Mouse (Mus musculus) hindbrain, embryonic 16.5 days (tissue): Measurements from ENCODE around the gene Gon4l. TPM values are rescaled to one million over a fixed set of nuclear protein-coding genes. Genes with fewer than 3 reads are reported as not detected.

Experiments used
- ATAC-seq: fragments of 200-750 bp; cut with Nextera tagmentation; 2 replicates; pipeline ENCODE4 v1.8.0; 2017; ENCODE audit warnings: moderate TSS enrichment, moderate library complexity
- H3K27ac ChIP-seq: fragments of 300-500 bp; sonication (generic); 2 replicates; pipeline ENCODE4 v1.5.1; 2014; ENCODE audit warnings: low read depth, mild to moderate bottlenecking, control low read depth, low read length, moderate library complexity
- H3K27me3 ChIP-seq: fragments of 300-500 bp; sonication (generic); replicated peaks from 2 replicates; pipeline ENCODE4 v1.6.1; 2014; ENCODE audit warnings: low read length; ENCODE audit not compliant: control insufficient read depth, insufficient read depth
- H3K36me3 ChIP-seq: fragments of 300-500 bp; sonication (generic); 2 replicates; pipeline ENCODE4 v1.6.1; 2014; ENCODE audit warnings: mild to moderate bottlenecking, low read length, moderate library complexity, mixed read lengths; ENCODE audit not compliant: control insufficient read depth, insufficient read depth
- H3K4me1 ChIP-seq: fragments of 300-500 bp; sonication (generic); 2 replicates; pipeline ENCODE4 v1.6.1; 2014; ENCODE audit warnings: low read depth, low read length; ENCODE audit not compliant: control insufficient read depth, insufficient read depth
- H3K4me2 ChIP-seq: fragments of 300-500 bp; sonication (generic); 2 replicates; pipeline ENCODE4 v1.6.1; 2014; ENCODE audit warnings: mild to moderate bottlenecking, low read length, control low read depth, moderate library complexity
- H3K4me3 ChIP-seq: fragments of 300-500 bp; sonication (generic); 2 replicates; pipeline ENCODE4 v1.5.1; 2014; ENCODE audit warnings: mild to moderate bottlenecking, low read length, control low read depth, moderate library complexity
- H3K9ac ChIP-seq: fragments of 300-500 bp; sonication (generic); 2 replicates; pipeline ENCODE4 v1.6.1; 2014; ENCODE audit warnings: low read depth, mild to moderate bottlenecking, control low read depth, low read length, moderate library complexity
- H3K9me3 ChIP-seq: fragments of 300-500 bp; sonication (generic); 2 replicates; pipeline ENCODE4 v1.6.1; 2014; ENCODE audit warnings: mild to moderate bottlenecking, low read length, moderate library complexity; ENCODE audit not compliant: control insufficient read depth
- WGBS: fragments of 180-500 bp; shearing (Covaris S2); extraction: QIAGEN DNeasy Blood & Tissue Kit; methylation state at CpG from one replicate; pipeline ENCODE4 v1.1.7; 2014; 5-methylcytosine and 5-hydroxymethylcytosine counted together
- polyA plus RNA-seq: library from polyadenylated mRNA; unstranded; fragments of >200 nt; fragmentation: Nextera tagmentation; extraction: Ambion mirVana; gene quantifications from 2 replicates; pipeline ENCODE4 v1.2.1, GENCODE M21; 2015

The Gon4l gene
- polyA plus RNA-seq, 1 experiment from 2014 or later = 11.2 TPM

GRCm38 (mm10) chr3:88905209-88905608, 70.2 kb downstream of the Gon4l start:
- WGBS = 91% methylated on average over 6 of the region's 6 CpGs
- H3K27ac ChIP-seq = no peak overlapping the region
- no peaks in the 10 kb centered on the region for H3K4me1 ChIP-seq
- no peak overlapping the region for H3K9ac ChIP-seq
- no peak overlapping the region for H3K4me2 ChIP-seq
- peaks cover 42% of the 10 kb centered on the region for H3K36me3 ChIP-seq
- no peak for ATAC-seq
- no peak overlapping the region for H3K4me3 ChIP-seq
- H3K9me3 ChIP-seq = no peaks in the 10 kb centered on the region
- H3K27me3 ChIP-seq = no peaks in the 10 kb centered on the region

DNA sequence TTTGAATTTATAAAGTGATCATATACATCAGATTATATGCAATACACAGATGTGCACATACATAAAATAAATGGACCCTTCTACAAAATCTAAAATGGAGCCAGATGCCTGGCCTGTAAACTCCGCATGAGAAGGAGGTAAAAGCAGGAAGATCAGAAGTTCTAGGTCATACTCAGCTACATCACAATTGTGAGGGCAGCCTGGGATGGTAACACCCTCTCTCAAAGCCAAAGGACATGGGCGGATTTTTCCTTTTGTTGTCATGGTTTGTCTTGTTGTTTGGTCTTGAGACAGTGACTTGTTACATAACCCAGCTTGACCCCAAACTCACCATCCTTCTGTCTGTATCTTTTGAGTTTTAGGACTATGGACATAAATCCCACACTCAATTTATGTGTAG, 70.7 kb downstream of the Gon4l start:
- Histone ChIP-seq H3K4me3 (no peak overlapping the region), H3K36me3 (peaks cover 47% of the 10 kb centered on the region), H3K27ac (no peak overlapping the region), H3K9ac (no peak overlapping the region), H3K4me1 (no peaks in the 10 kb centered on the region), H3K9me3 (no peaks in the 10 kb centered on the region), H3K27me3 (no peaks in the 10 kb centered on the region), H3K4me2 (no peak overlapping the region)
- 88% methylated on average over 2 of the region's 2 CpGs for WGBS
- no peak for ATAC-seq

GRCm38 (mm10) chr3:88906393-88907159, 71.5 kb downstream of the Gon4l start:
- Histone ChIP-seq H3K36me3 (peaks cover 52% of the 10 kb centered on the region), H3K4me3 (no peak overlapping the region), H3K27me3 (no peaks in the 10 kb centered on the region), H3K9me3 (no peaks in the 10 kb centered on the region), H3K9ac (no peak overlapping the region), H3K27ac (no peak overlapping the region), H3K4me1 (no peaks in the 10 kb centered on the region), H3K4me2 (no peak overlapping the region)
- ATAC-seq = no peak
- WGBS = 92% methylated on average over 6 of the region's 6 CpGs

DNA sequence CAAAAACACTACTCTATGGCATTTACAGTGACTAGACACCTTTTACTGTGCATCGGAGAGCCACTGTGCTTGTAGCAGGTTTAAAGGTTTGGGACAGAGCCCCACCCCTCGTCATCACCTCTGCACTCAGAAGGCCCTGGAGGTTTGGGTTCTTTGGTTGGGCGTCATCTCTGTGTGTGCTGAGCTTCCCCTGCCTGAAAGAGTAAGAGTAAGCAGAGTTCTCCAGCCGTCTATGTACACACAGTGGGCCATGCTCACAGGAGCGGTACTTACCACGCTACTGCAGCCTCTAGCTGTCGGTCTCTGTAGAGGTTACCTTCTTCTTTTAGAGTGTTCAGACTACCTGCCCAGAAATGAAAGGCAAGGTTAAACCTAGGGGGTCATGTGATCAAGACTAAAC, 77.6 kb downstream of the Gon4l start:
- H3K4me3 ChIP-seq = no peak overlapping the region
- no peaks in the 10 kb centered on the region for H3K9me3 ChIP-seq
- peaks cover 36% of the 10 kb centered on the region for H3K36me3 ChIP-seq
- no peak for ATAC-seq
- 89% methylated on average over 7 of the region's 7 CpGs for WGBS
- no peak overlapping the region for H3K27ac ChIP-seq
- peak overlapping the region; percentile 59 for H3K4me2 ChIP-seq
- no peaks in the 10 kb centered on the region for H3K27me3 ChIP-seq
- peaks cover 14% of the 10 kb centered on the region for H3K4me1 ChIP-seq
- no peak overlapping the region for H3K9ac ChIP-seq

- H3K27ac ChIP-seq = peak within 1 kb of the TSS; percentile 86
- under 1% methylated on average over 61 of the region's 62 CpGs for WGBS
These were observed 78.7 kb downstream of the Gon4l start, which contains the start of gene Msto1 for GRCm38 (mm10) chr3:88913511-88914383. Gene Msto1 (minus strand): TSS chr3:88913999.

GRCm38 (mm10) chr3:88914384-88914810, 79.4 kb downstream of the Gon4l start:
- Histone ChIP-seq H3K9me3 (no peaks in the 10 kb centered on the region), H3K4me1 (peaks cover 14% of the 10 kb centered on the region), H3K9ac (peak overlapping the region; percentile 78), H3K36me3 (peaks cover 23% of the 10 kb centered on the region), H3K4me3 (peak overlapping the region; percentile 71), H3K27ac (peak overlapping the region; percentile 86), H3K4me2 (peak overlapping the region; percentile 70), H3K27me3 (no peaks in the 10 kb centered on the region)
- ATAC-seq = no peak
- WGBS = 32% methylated on average over 8 of the region's 8 CpGs

More at GRCm38 (mm10) chr3:88913511-88914383, 78.7 kb downstream of the Gon4l start, which contains the start of gene Msto1:
- Histone ChIP-seq H3K4me2 (peak within 1 kb of the TSS; percentile 70), H3K9ac (peak within 1 kb of the TSS; percentile 78), H3K36me3 (peaks cover 26% of the 10 kb centered on the region), H3K9me3 (no peaks in the 10 kb centered on the region), H3K4me1 (peaks cover 14% of the 10 kb centered on the region), H3K4me3 (peak within 1 kb of the TSS; percentile 71), H3K27me3 (no peaks in the 10 kb centered on the region)
- ATAC-seq = peak; percentile 98

- WGBS = 82% methylated on average over 13 of the region's 13 CpGs
- no peak for ATAC-seq
These were observed 84.0 kb downstream of the Gon4l start for GRCm38 (mm10) chr3:88918981-88919380.

DNA sequence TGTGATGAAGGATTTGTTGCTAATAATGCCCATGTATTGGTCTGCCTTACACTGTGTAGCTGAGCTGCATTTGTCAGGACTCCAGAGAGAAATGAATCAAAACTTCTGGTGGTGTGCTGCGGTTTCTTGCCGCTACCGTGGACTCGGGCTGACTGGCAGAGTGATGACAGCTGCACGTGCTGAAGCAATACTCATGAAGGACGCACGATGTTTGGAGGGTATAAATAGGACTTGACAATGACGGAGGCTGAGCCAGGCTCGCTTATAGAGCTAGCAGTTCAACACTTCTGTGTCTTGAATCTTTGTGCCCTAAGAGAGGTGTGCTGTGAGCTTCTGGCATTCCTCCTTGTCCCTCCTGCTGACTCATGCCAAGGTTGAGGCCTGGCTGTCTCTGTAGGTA, 86.4 kb downstream of the Gon4l start:
- Histone ChIP-seq H3K9me3 (no peaks in the 10 kb centered on the region), H3K4me2 (no peak overlapping the region), H3K36me3 (peaks cover 44% of the 10 kb centered on the region), H3K27ac (no peak overlapping the region), H3K9ac (no peak overlapping the region), H3K4me1 (no peaks in the 10 kb centered on the region), H3K27me3 (no peaks in the 10 kb centered on the region), H3K4me3 (no peak overlapping the region)
- WGBS = 94% methylated on average over 9 of the region's 9 CpGs
- ATAC-seq = no peak

More at GRCm38 (mm10) chr3:88918981-88919380, 84.0 kb downstream of the Gon4l start:
- Histone ChIP-seq H3K4me2 (no peak overlapping the region), H3K9me3 (no peaks in the 10 kb centered on the region), H3K9ac (no peak overlapping the region), H3K4me1 (peaks cover 6% of the 10 kb centered on the region), H3K27me3 (no peaks in the 10 kb centered on the region), H3K4me3 (no peak overlapping the region), H3K36me3 (peaks cover 31% of the 10 kb centered on the region), H3K27ac (no peak overlapping the region)
